Mouse (Mus musculus) C2C12 (cell line): ENCODE results near the gene Tmem63c.

Experiments used
- CTCF ChIP-seq: IDR thresholded peaks from one replicate; pipeline ENCODE4 v1.5.1; 2011; ENCODE audit not compliant: control insufficient read depth, insufficient read depth, insufficient read length
- FOSL1 ChIP-seq: IDR thresholded peaks from one replicate; pipeline ENCODE4 v1.8.0; 2011; ENCODE audit warnings: mild to moderate bottlenecking, low read length; ENCODE audit not compliant: poor library complexity, insufficient read depth, severe bottlenecking
- MYOD1 ChIP-seq: IDR thresholded peaks from one replicate; pipeline ENCODE4 v1.6.1; 2011; ENCODE audit warnings: low read depth; ENCODE audit not compliant: control insufficient read depth, insufficient read length

DNA sequence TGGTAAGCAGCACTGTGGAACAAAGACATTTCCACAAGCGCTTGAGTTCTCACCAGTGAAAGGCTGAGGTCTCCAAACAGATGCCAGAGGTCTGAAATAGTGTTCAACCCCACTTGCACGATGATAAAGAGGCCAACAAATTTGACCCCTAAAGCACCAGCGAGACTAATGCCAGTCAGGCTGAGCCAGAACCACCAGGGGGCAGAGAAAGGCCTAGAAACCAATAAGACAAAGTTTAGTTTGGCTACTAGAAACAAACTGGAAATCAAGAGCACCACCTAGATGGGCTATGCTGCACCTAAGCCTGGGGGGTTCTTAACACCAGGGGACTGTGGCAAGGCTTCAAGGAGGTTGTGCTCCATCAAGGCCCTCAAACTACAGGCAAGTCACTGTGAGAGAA lies 110.5 kb downstream of the Tmem63c start:
- TF ChIP-seq CTCF (no peak), MYOD1 (no peak), FOSL1 (no peak)
